Mouse (Mus musculus) G1E (cell line): ENCODE results near the gene Methig1. TPM values are rescaled to one million over a fixed set of nuclear protein-coding genes. Genes with fewer than 3 reads are reported as not detected.
"Not testable (repeated sequence)": the region's sequence is repeated elsewhere in the genome, so short reads cannot be mapped to it uniquely, and the experiment has no call there.

Experiments
- ATAC-seq: 2 replicates; pipeline ENCODE4 v1.8.0; 2016; ENCODE audit warnings: mild to moderate bottlenecking; ENCODE audit not compliant: insufficient number of reproducible peaks, poor library complexity, low FRiP score, severe bottlenecking; ENCODE audit errors: extremely low read depth
- DNase-seq: peaks from one replicate; pipeline ENCODE4 v3.0.0; 2012; ENCODE audit warnings: low spot score
- H3K27me3 ChIP-seq: 2 replicates; pipeline ENCODE4 v1.6.1; 2012; ENCODE audit warnings: mild to moderate bottlenecking, low read length, inconsistent platforms; ENCODE audit not compliant: insufficient read depth
- H3K36me3 ChIP-seq: replicated peaks from 2 replicates; pipeline ENCODE3; 2012; ENCODE audit warnings: mild to moderate bottlenecking, inconsistent platforms
- H3K4me1 ChIP-seq: 2 replicates; pipeline ENCODE4 v1.6.1; 2012; ENCODE audit warnings: low read depth, low read length, inconsistent platforms, mixed read lengths; ENCODE audit not compliant: insufficient read depth
- H3K4me3 ChIP-seq: 2 replicates; pipeline ENCODE4 v1.5.1; 2012; ENCODE audit warnings: low read depth, mild to moderate bottlenecking, inconsistent platforms, low read length, moderate library complexity, mixed read lengths
- H3K9me3 ChIP-seq: replicated peaks from 2 replicates; pipeline ENCODE4 v1.6.1; 2012; ENCODE audit warnings: inconsistent platforms
- CTCF ChIP-seq: IDR thresholded peaks from 2 replicates; pipeline ENCODE4 v1.5.1; 2012; ENCODE audit warnings: low read depth, low read length, inconsistent platforms, mixed read lengths
- GATA1 ChIP-seq: IDR thresholded peaks from 2 replicates; pipeline ENCODE4 v1.6.1; 2012; ENCODE audit warnings: borderline replicate concordance, low read length, inconsistent platforms, mixed read lengths
- GATA2 ChIP-seq: IDR thresholded peaks from 2 replicates; pipeline ENCODE4 v1.6.1; 2012; ENCODE audit warnings: low read depth, low read length, inconsistent platforms, borderline replicate concordance
- POLR2AphosphoS5 ChIP-seq: IDR thresholded peaks from 2 replicates; pipeline ENCODE4 v1.6.1; 2012; ENCODE audit warnings: low read depth, low read length, inconsistent platforms; ENCODE audit not compliant: insufficient replicate concordance
- TAL1 ChIP-seq: conservative IDR thresholded peaks from 2 replicates; pipeline ENCODE4 v1.6.1; 2012; ENCODE audit warnings: low read depth, low read length, inconsistent platforms, mixed read lengths
- polyA plus RNA-seq: library from polyadenylated mRNA; stranded (reverse); fragments of >175 nt; gene quantifications from 2 replicates; pipeline ENCODE4 v1.2.3, GENCODE M21; 2012
- total RNA-seq, 2 experiments: library from RNA; stranded (forward) in 1 of 2; stranded (reverse) in 1 of 2; fragments of 200-1000 nt in 1 of 2; fragments of >200 nt in 1 of 2; fragmentation: Nextera tagmentation in 1 of 2; gene quantifications; 2 replicates each; pipeline ENCODE4 v1.2.3; 2014 to 2017

Gene Methig1
- total and polyA plus RNA-seq, 3 experiments: 0.22 TPM; not detected in 2

DNA sequence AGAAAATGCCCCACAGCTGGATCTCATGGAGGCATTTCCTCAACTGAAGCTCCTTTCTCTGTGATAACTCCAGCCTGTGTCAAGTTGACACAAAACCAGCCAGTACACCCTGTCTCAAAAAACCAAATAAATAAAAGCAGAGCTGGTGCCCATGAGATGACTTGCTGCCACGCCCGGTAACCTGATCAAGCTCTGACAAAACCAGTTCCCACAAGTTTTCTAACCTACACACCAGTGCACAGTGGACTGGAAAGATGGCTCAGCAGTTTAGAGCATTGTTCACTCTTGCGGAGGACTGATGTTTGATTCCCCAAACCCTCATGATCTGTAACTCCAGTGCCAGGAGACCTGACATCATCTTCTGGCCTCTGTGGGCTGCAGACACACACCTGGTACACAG lies 27.7 kb upstream of the Methig1 start:
- H3K4me1 ChIP-seq: peaks cover 12% of the 10 kb centered on the region
- H3K36me3 ChIP-seq: no peaks in the 10 kb centered on the region
- no peak overlapping the region for H3K4me3 ChIP-seq
- H3K9me3 ChIP-seq: no peaks in the 10 kb centered on the region
- H3K27me3 ChIP-seq: no peaks in the 10 kb centered on the region; the same call in 1 of the 2 replicates
- DNase-seq (no peak), ATAC-seq (no peak)
- no peak for TF ChIP-seq POLR2AphosphoS5
- TF ChIP-seq GATA1: no peak
- TF ChIP-seq TAL1: no peak
- no peak for TF ChIP-seq GATA2
- no peak for TF ChIP-seq CTCF

DNA sequence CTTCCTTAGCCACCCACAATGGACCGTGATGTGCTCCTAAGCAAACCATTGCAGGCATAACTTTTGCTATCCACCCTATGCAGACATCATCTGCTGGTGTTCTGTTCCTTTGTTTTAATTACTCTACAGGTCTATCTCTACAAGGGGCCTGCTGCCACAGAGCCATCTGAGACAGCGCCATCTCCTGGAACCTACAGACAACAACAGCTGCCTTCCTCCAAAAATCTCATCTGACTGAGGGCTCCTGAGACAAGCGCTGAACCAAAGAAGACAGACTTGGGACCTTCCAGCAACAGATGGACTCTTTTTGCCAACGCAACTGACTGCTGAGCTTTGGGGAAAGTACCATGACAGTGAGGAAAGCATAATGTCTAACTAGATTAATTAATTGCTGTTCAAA lies 24.9 kb upstream of the Methig1 start:
- peaks cover 19% of the 10 kb centered on the region for H3K4me1 ChIP-seq
- DNase-seq: not testable (repeated sequence)

DNA sequence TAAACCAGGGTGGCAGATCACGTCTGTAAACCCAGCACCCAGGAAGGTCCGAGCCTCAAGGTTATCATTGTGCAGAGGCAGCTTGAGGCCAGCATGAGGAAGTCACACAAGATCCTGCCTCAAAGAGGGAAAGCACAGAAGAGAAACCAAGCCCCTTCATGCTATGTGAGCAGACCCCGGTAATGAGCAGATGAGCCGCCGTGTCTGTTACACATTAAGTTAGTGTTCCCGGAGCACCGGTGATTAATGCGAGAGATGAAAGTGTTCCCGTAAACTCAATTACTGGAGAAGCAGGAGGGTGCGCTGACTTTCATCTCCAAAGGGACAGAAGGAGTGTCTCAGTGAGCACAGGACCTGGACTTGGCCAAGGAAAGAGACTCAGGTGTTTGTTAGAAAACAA lies 23.6 kb upstream of the Methig1 start:
- H3K36me3 ChIP-seq, H3K9me3 ChIP-seq, H3K27me3 ChIP-seq, ATAC-seq, H3K4me3 ChIP-seq, DNase-seq: not testable (repeated sequence)
- peaks cover 17% of the 10 kb centered on the region for H3K4me1 ChIP-seq

More for the DNA sequence above, 24.9 kb upstream of the Methig1 start:
- not testable (repeated sequence) for ATAC-seq, H3K9me3 ChIP-seq, H3K27me3 ChIP-seq, H3K4me3 ChIP-seq, H3K36me3 ChIP-seq

DNA sequence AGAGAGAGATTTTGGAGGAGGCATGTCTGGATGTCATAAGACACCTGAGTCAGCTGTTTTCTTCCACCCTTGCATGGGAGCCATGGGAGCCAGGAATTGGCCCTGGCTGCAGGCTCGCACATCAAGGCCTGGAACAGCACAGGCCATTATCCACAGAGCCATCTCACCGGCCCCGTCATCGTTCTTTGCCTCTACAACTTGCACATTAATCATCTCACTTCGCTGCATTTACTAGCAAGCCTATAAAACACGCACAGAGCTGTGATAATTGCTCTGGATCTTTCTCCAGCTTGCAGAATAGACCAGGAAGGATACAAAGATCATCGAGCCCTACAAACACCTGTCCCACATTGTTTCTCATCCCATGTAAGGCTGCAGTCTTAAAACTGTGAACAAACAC lies 22.2 kb upstream of the Methig1 start:
- Histone ChIP-seq H3K4me1 (peaks cover 11% of the 10 kb centered on the region), H3K9me3 (no peaks in the 10 kb centered on the region), H3K36me3 (no peaks in the 10 kb centered on the region), H3K4me3 (no peak overlapping the region), H3K27me3 (no peaks in the 10 kb centered on the region; the same call in 1 of the 2 replicates)
- no peak for TF ChIP-seq TAL1
- no peak for TF ChIP-seq GATA2
- TF ChIP-seq CTCF: no peak
- no peak for TF ChIP-seq POLR2AphosphoS5
- no peak for TF ChIP-seq GATA1
- ATAC-seq: no peak
- no peak for DNase-seq

DNA sequence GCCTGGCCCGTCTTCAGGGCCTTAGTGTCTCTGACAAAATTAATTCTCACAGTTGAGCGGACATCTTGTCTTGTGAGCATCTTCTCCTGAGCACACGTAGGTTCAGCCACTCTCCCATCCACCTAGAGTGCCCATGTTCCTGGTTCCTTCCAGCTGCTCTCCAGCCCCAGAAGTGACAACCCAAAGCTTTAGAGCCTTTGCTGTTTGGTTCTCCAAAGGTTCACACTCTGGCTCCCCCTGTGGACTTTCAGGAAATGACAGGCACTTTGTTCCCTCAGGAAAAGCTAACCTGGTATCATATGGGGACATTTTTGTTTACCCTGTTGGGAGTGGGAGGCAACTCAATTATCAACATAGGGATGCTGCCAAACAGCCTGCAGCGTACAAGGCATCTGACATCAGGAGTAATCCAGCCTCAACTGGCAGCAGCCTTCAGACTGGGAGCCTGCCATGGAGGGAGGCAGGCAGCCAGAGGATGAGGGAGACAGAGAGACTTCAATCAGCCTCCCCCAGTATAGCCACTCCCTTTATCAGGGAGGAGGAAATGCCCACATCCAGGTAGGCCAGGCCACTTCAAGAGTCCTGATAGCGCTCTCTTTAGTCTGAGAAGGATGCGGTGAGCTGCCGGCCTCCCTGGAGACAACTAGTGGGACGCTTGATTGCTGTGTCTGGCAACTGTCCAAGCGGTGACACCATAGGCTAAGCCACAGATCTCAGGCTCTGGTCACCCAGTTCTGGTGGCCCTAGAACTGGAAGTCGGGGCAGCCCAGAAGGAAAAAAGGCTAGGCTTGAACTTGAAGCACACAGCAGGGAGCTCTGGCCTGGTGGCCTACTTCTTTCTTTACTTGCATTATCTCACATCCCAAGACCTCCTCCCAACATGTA lies 20.6 kb upstream of the Methig1 start:
- H3K9me3 ChIP-seq, DNase-seq, H3K27me3 ChIP-seq, H3K36me3 ChIP-seq, H3K4me3 ChIP-seq: not testable (repeated sequence)
- H3K4me1 ChIP-seq: peaks cover 11% of the 10 kb centered on the region
- ATAC-seq: peak; percentile 37

DNA sequence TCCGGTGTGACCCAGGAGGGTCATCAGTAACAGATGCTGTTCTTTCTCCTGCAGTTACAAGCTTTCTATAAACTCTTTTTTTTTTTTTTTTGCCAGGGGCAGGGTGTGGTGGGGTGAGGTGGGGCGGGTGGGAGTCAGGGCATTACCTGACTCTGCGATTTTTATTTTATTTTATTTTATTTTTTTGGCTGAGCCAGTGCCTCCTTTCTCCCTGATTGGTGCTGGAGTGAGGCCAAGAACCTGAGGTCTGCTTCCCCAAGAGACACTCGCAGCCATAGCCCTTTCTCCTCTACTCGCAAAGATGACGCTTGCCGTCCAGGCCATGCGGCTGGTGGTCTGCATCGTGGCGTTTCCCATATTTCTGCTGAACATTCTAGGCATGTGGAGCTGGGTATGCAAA lies 18.3 kb upstream of the Methig1 start, which contains the start of gene Mettl7a3:
Mettl7a3 (plus strand) TSS at position 301 of the 400 bp plus-strand sequence.
- H3K27me3 ChIP-seq: peaks cover under 1% of the 10 kb centered on the region; the same call in 1 of the 2 replicates
- no peaks in the 10 kb centered on the region for H3K36me3 ChIP-seq
- H3K4me3 ChIP-seq: no peak within 1 kb of the TSS
- peaks cover 14% of the 10 kb centered on the region for H3K4me1 ChIP-seq
- no peak for ATAC-seq
- TF ChIP-seq GATA2: no peak
- TF ChIP-seq GATA1: no peak
- TF ChIP-seq TAL1: no peak
- no peak for TF ChIP-seq CTCF
- no peak for TF ChIP-seq POLR2AphosphoS5
- no peaks in the 10 kb centered on the region for H3K9me3 ChIP-seq
- no peak for DNase-seq

DNA sequence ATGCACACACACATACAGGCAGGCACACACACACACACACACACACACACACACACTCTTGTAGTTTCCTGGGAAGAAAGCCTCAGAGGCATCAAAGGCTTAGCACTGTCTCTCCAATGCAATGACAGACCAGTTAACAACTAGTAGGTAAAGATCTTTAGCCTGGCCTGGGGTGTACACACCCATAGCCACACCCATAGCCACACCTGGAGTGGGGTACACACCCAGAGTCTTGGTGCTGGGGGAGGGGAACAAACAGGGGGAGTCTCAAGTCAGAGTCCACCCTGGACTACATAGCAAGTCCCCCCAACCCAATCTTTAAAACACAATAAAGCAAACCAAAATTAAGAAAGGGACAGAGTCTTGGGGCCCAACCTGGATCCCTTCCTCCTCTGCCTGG lies 15.6 kb upstream of the Methig1 start:
- H3K36me3 ChIP-seq, DNase-seq, H3K27me3 ChIP-seq, H3K4me3 ChIP-seq, ATAC-seq, H3K4me1 ChIP-seq, H3K9me3 ChIP-seq: not testable (repeated sequence)

DNA sequence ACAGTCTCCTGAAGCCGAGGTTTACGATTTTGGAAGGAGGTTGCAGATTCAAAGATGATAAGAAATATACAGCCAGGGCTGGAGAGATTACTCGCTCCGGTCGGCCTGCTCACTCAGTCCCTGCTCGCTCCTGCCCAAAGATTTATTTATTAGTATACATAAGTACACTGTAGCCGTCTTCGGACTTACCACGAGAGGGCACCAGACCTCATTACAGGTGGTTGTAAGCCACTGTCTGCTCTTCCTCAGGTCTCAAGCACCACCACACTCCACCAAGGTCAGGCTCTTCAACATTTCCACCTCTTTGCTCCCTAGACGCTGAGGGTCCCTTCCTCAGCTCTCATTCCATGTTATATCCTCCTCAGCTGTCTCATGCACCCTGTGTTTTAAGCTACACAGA lies 15.1 kb upstream of the Methig1 start:
- ATAC-seq: peak; percentile 56; the same call in 1 of the 2 replicates
- H3K36me3 ChIP-seq, DNase-seq, H3K4me3 ChIP-seq, H3K9me3 ChIP-seq, H3K27me3 ChIP-seq, H3K4me1 ChIP-seq: not testable (repeated sequence)

DNA sequence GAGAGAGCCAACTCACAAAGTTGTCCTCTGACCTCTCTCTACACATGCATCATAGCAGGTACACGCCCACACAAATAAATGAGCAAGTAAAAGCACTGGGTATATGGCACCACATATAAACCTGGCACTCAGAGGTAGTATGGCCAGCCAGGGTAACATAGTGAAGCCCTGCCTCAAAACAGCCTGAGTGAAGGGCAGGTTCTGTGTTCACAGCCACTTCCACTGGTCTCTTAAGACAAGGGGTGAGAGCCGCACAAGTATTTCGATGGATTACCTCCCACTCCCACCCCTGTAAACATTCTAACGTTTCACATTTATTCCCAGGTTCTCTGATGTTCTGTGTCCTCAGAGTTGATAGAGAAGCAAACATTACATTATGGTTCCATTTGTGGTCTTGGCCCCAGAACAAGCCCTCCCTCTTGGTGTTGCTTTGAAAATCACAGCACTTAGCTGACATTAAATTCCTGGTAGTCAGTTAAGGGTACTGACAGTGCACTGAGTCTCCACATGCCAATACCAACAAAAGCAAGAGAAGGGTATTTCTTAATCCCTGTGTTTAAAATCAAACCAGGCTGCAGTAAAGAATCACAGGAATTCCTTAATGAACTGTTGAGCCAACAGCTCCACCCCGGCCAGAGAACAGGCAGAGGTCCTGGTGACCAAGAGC lies 11.5 kb upstream of the Methig1 start:
- not testable (repeated sequence) for DNase-seq

More for the DNA sequence above, 11.5 kb upstream of the Methig1 start:
- not testable (repeated sequence) for H3K9me3 ChIP-seq, H3K4me3 ChIP-seq, H3K4me1 ChIP-seq, ATAC-seq, H3K27me3 ChIP-seq, H3K36me3 ChIP-seq
